Mouse (Mus musculus) cerebellum, postnatal 36 days (tissue): ENCODE data around the gene Sarnp.
"Not testable (repeated sequence)": the region's sequence is repeated elsewhere in the genome, so short reads cannot be mapped to it uniquely, and the experiment has no call there.

Experiments used
- DNase-seq, 2 experiments: peaks; one replicate each; pipeline ENCODE4 v3.0.0; 2021 to 2022; ENCODE audit warnings: mixed read lengths in 2 of 2

Gene Sarnp

GRCm38 (mm10) chr10:128821358-128822056, 4.4 kb downstream of the Sarnp start, which contains the start of gene Ormdl2:
Ormdl2 (minus strand) TSS chr10:128821645.
- peak; percentile 98 to 99 for DNase-seq

GRCm38 (mm10) chr10:128822135-128822534, 5.0 kb downstream of the Sarnp start:
- no peak for DNase-seq

GRCm38 (mm10) chr10:128823087-128823486, 6.0 kb downstream of the Sarnp start:
- DNase-seq = not testable (repeated sequence)

- DNase-seq = no peak
These were observed 6.7 kb downstream of the Sarnp start for GRCm38 (mm10) chr10:128823821-128824220.

- no peak for DNase-seq
These were observed 20.3 kb downstream of the Sarnp start for GRCm38 (mm10) chr10:128837400-128837799.

GRCm38 (mm10) chr10:128839434-128839833, 22.3 kb downstream of the Sarnp start:
- no peak for DNase-seq

GRCm38 (mm10) chr10:128840612-128841011, 23.5 kb downstream of the Sarnp start:
- no peak for DNase-seq

- DNase-seq = no peak
These were observed 26.1 kb downstream of the Sarnp start for GRCm38 (mm10) chr10:128843260-128843659.

- no peak for DNase-seq
These were observed 28.4 kb downstream of the Sarnp start for GRCm38 (mm10) chr10:128845516-128845915.

GRCm38 (mm10) chr10:128846664-128847063, 29.5 kb downstream of the Sarnp start:
- no peak for DNase-seq

GRCm38 (mm10) chr10:128848426-128848825, 31.3 kb downstream of the Sarnp start:
- no peak for DNase-seq

- no peak for DNase-seq
These were observed 33.2 kb downstream of the Sarnp start for GRCm38 (mm10) chr10:128850339-128850738.

GRCm38 (mm10) chr10:128861176-128861575, 44.0 kb downstream of the Sarnp start:
- no peak for DNase-seq

GRCm38 (mm10) chr10:128866042-128866441, 48.9 kb downstream of the Sarnp start:
- DNase-seq = no peak

- no peak for DNase-seq
These were observed 49.4 kb downstream of the Sarnp start for GRCm38 (mm10) chr10:128866518-128866917.

GRCm38 (mm10) chr10:128870341-128870740, 53.2 kb downstream of the Sarnp start:
- DNase-seq = no peak

- DNase-seq = no peak
These were observed 61.2 kb downstream of the Sarnp start for GRCm38 (mm10) chr10:128878291-128878690.

- DNase-seq = no peak
These were observed 61.7 kb downstream of the Sarnp start for GRCm38 (mm10) chr10:128878811-128879210.

- no peak for DNase-seq
These were observed 64.9 kb downstream of the Sarnp start for GRCm38 (mm10) chr10:128882067-128882466.

GRCm38 (mm10) chr10:128888941-128889827, 72.1 kb downstream of the Sarnp start:
- no peak for DNase-seq

GRCm38 (mm10) chr10:128889846-128890245, 72.7 kb downstream of the Sarnp start:
- DNase-seq = no peak

- DNase-seq = no peak
These were observed 73.5 kb downstream of the Sarnp start for GRCm38 (mm10) chr10:128890383-128891295.
